Mouse (Mus musculus) MEL (cell line): ENCODE results near the gene Dennd2c. TPM values are rescaled to one million over a fixed set of nuclear protein-coding genes. Genes with fewer than 3 reads are reported as not detected.
A peak's percentile ranks its signal among the peaks of the same experiment; 100 is the strongest.
"Not testable (repeated sequence)": the region's sequence is repeated elsewhere in the genome, so short reads cannot be mapped to it uniquely, and the experiment has no call there.

Source experiments
- DNase-seq: peaks from one replicate; pipeline ENCODE4 v3.0.0; 2011; ENCODE audit warnings: low read depth, low spot score
- H3K27ac ChIP-seq: 2 replicates; pipeline ENCODE4 v1.5.1; 2012; ENCODE audit warnings: low read depth, mild to moderate bottlenecking, control low read depth, low read length, moderate library complexity; ENCODE audit not compliant: control insufficient read depth
- H3K27me3 ChIP-seq, 2 experiments: fragments of 150-350 bp in 1 of 2; sonication (generic) in 1 of 2; 2 replicates each; pipeline ENCODE4 v1.6.1; 2012; ENCODE audit warnings: low read length in 2 of 2, mild to moderate bottlenecking in 2 of 2, improper control_type of control experiment in 1 of 2, moderate library complexity in 1 of 2; ENCODE audit not compliant: insufficient read depth in 2 of 2, control insufficient read depth in 1 of 2
- H3K36me3 ChIP-seq, 2 experiments: 2 replicates each; pipeline ENCODE4 v1.6.1; 2012 to 2014; ENCODE audit warnings: low read length in 2 of 2, improper control_type of control experiment in 1 of 2, inconsistent platforms in 1 of 2, mild to moderate bottlenecking in 1 of 2; ENCODE audit not compliant: insufficient read depth in 2 of 2, control insufficient read depth in 1 of 2
- H3K4me1 ChIP-seq, 2 experiments: fragments of 150-350 bp in 1 of 2; sonication (generic) in 1 of 2; 2 replicates each; pipeline ENCODE4 v1.6.1; 2012; ENCODE audit warnings: low read length in 2 of 2, improper control_type of control experiment in 1 of 2, mild to moderate bottlenecking in 1 of 2; ENCODE audit not compliant: insufficient read depth in 2 of 2, control insufficient read depth in 1 of 2
- H3K4me3 ChIP-seq, 2 experiments: fragments of 150-350 bp in 1 of 2; sonication (generic) in 1 of 2; 2 replicates each; pipeline ENCODE4 v1.5.1; 2012; ENCODE audit warnings: low read depth in 2 of 2, low read length in 2 of 2, mild to moderate bottlenecking in 2 of 2, moderate library complexity in 2 of 2, control low read depth in 1 of 2, improper control_type of control experiment in 1 of 2; ENCODE audit not compliant: control insufficient read depth in 1 of 2, insufficient read depth in 1 of 2
- H3K79me2 ChIP-seq: 2 replicates; pipeline ENCODE4 v1.6.1; 2012; ENCODE audit warnings: mild to moderate bottlenecking, low read length, moderate library complexity; ENCODE audit not compliant: control insufficient read depth, poor library complexity, insufficient read depth
- H3K9ac ChIP-seq: 2 replicates; pipeline ENCODE4 v1.6.1; 2012; ENCODE audit warnings: low read depth, mild to moderate bottlenecking, control low read depth, low read length, moderate library complexity; ENCODE audit not compliant: control insufficient read depth, poor library complexity, severe bottlenecking
- H3K9me3 ChIP-seq: fragments of 150-350 bp; sonication (generic); replicated peaks from 2 replicates; pipeline ENCODE4 v1.6.1; 2012; ENCODE audit warnings: mild to moderate bottlenecking, low read length, improper control_type of control experiment, moderate library complexity; ENCODE audit not compliant: insufficient read depth
- CHD1 ChIP-seq: IDR thresholded peaks from 2 replicates; pipeline ENCODE4 v1.6.1; 2012; ENCODE audit warnings: low read depth, mild to moderate bottlenecking, inconsistent platforms, low read length, improper control_type of control experiment
- CHD2 ChIP-seq: IDR thresholded peaks from 2 replicates; pipeline ENCODE4 v1.6.1; 2011; ENCODE audit warnings: low read length, improper control_type of control experiment
- CTCF ChIP-seq, 3 experiments: IDR thresholded peaks in 2 of 3; conservative IDR thresholded peaks in 1 of 3; 2 replicates each; pipeline ENCODE4 v1.5.1; 2011 to 2012; ENCODE audit warnings: low read length in 3 of 3, low read depth in 2 of 3, mild to moderate bottlenecking in 2 of 3, improper control_type of control experiment in 1 of 3, inconsistent platforms in 1 of 3, mixed read lengths in 1 of 3, moderate library complexity in 1 of 3; ENCODE audit not compliant: control insufficient read depth in 1 of 3, insufficient read depth in 1 of 3, poor library complexity in 1 of 3, severe bottlenecking in 1 of 3
- ELF1 ChIP-seq: IDR thresholded peaks from 2 replicates; pipeline ENCODE4 v1.6.1; 2014; ENCODE audit warnings: low read depth, mild to moderate bottlenecking, inconsistent platforms, low read length, improper control_type of control experiment, moderate library complexity
- GABPA ChIP-seq: IDR thresholded peaks from 2 replicates; pipeline ENCODE4 v1.6.1; 2012; ENCODE audit warnings: low read depth, mild to moderate bottlenecking, inconsistent platforms, low read length, improper control_type of control experiment, moderate library complexity
- MAX ChIP-seq: IDR thresholded peaks from 2 replicates; pipeline ENCODE4 v1.6.1; 2011; ENCODE audit warnings: low read length, improper control_type of control experiment
- MXI1 ChIP-seq: IDR thresholded peaks from 2 replicates; pipeline ENCODE4 v1.6.1; 2011; ENCODE audit warnings: mild to moderate bottlenecking, low read depth, low read length, improper control_type of control experiment
- MYC ChIP-seq: IDR thresholded peaks from 2 replicates; pipeline ENCODE4 v1.6.1; 2011; ENCODE audit warnings: low read depth, mild to moderate bottlenecking, low read length, improper control_type of control experiment, moderate library complexity
- NELFE ChIP-seq: IDR thresholded peaks from 2 replicates; pipeline ENCODE4 v1.6.1; 2011; ENCODE audit warnings: low read depth, low read length, improper control_type of control experiment
- RAD21 ChIP-seq: IDR thresholded peaks from 2 replicates; pipeline ENCODE4 v1.6.1; 2011; ENCODE audit warnings: mild to moderate bottlenecking, low read depth, low read length, improper control_type of control experiment
- SMC3 ChIP-seq: IDR thresholded peaks from 2 replicates; pipeline ENCODE4 v1.6.1; 2011; ENCODE audit warnings: low read depth, low read length, improper control_type of control experiment
- UBTF ChIP-seq: IDR thresholded peaks from 2 replicates; pipeline ENCODE4 v1.6.1; 2012; ENCODE audit warnings: low read depth, mild to moderate bottlenecking, inconsistent platforms, low read length, improper control_type of control experiment, moderate library complexity, borderline replicate concordance; ENCODE audit not compliant: insufficient read depth
- USF2 ChIP-seq, 2 experiments: IDR thresholded peaks; 2 replicates each; pipeline ENCODE4 v1.6.1; 2011 to 2012; ENCODE audit warnings: improper control_type of control experiment in 2 of 2, low read length in 2 of 2, borderline replicate concordance in 1 of 2, inconsistent platforms in 1 of 2, low read depth in 1 of 2, mild to moderate bottlenecking in 1 of 2; ENCODE audit not compliant: insufficient read depth in 1 of 2
- ZC3H11A ChIP-seq: IDR thresholded peaks from 2 replicates; pipeline ENCODE4 v1.6.1; 2012; ENCODE audit warnings: low read depth, mild to moderate bottlenecking, inconsistent platforms, low read length, improper control_type of control experiment
- ZKSCAN1 ChIP-seq: IDR thresholded peaks from 2 replicates; pipeline ENCODE4 v1.6.1; 2012; ENCODE audit warnings: low read depth, mild to moderate bottlenecking, inconsistent platforms, low read length, improper control_type of control experiment, moderate library complexity
- polyA plus RNA-seq, 2 experiments: library from polyadenylated mRNA; stranded (reverse) in 1 of 2; unstranded in 1 of 2; fragments of >175 nt in 1 of 2; fragments of >200 nt in 1 of 2; gene quantifications; 2 replicates each; pipeline versions ENCODE4 v1.2.1 to v1.2.4; 2012; ENCODE audit warnings: low replicate concordance in 2 of 2, low read depth in 1 of 2; ENCODE audit not compliant: insufficient read length in 2 of 2, insufficient read depth in 1 of 2, missing spikeins in 1 of 2
- total RNA-seq: library from RNA; depleted of rRNA; stranded (reverse); fragments of 300-350 nt; gene quantifications from 2 replicates; pipeline ENCODE4 v1.2.3, GENCODE M21; 2012

Dennd2c gene
- total and polyA plus RNA-seq, 3 experiments = 5.0 to 8.0 TPM; not detected in 1

GRCm38 (mm10) chr3:103184467-103184866, 82.1 kb downstream of the Dennd2c start:
- H3K4me3 ChIP-seq, H3K4me1 ChIP-seq, H3K79me2 ChIP-seq, H3K27me3 ChIP-seq, H3K27ac ChIP-seq, H3K36me3 ChIP-seq, H3K9ac ChIP-seq, H3K9me3 ChIP-seq: not testable (repeated sequence)
- peak; percentile 53 for DNase-seq
- TF ChIP-seq MYC (peak; percentile 78; the same call in 1 of the 2 replicates), RAD21 (peak; percentile 47), SMC3 (peak; percentile 55), CTCF (IDR thresholded peaks at IDR 0.05 in 2 of 3, conservative IDR thresholded peaks at IDR 0.05 in 1 of 3; ENCODE audit: control insufficient read depth in 1 of 3, insufficient read depth in 1 of 3, low read depth in 2 of 3, low read length in 3 of 3, poor library complexity in 1 of 3, severe bottlenecking in 1 of 3) (peak in 2 of 3 experiments; percentile 24 to 49; a peak in 3 of 6 replicates), ZC3H11A (peak; percentile 55)

- H3K9me3 ChIP-seq = no peaks in the 10 kb centered on the region
- H3K4me1 ChIP-seq = no peaks in the 10 kb centered on the region
- H3K9ac ChIP-seq = no peak overlapping the region
- H3K27me3 ChIP-seq = no peaks in the 10 kb centered on the region
- H3K36me3 ChIP-seq = no peaks in the 10 kb centered on the region
- TF ChIP-seq CHD2 (no peak), MXI1 (no peak), NELFE (no peak), UBTF (no peak)
- H3K79me2 ChIP-seq = no peaks in the 10 kb centered on the region
- H3K27ac ChIP-seq = no peak overlapping the region
- no peak for DNase-seq
- no peak overlapping the region for H3K4me3 ChIP-seq
Observed at GRCm38 (mm10) chr3:103188451-103188850, 86.0 kb downstream of the Dennd2c start.

GRCm38 (mm10) chr3:103188856-103189255, 86.5 kb downstream of the Dennd2c start:
- no peaks in the 10 kb centered on the region for H3K36me3 ChIP-seq
- H3K9ac ChIP-seq = no peak overlapping the region
- H3K4me3 ChIP-seq = no peak overlapping the region
- TF ChIP-seq ELF1 (no peak), MAX (no peak), USF2 (IDR thresholded peaks at IDR 0.05; ENCODE audit: borderline replicate concordance in 1 of 2, insufficient read depth in 1 of 2, low read depth in 1 of 2, low read length in 2 of 2) (no peak), CHD1 (no peak), ZKSCAN1 (no peak), GABPA (no peak)
- no peaks in the 10 kb centered on the region for H3K79me2 ChIP-seq
- H3K9me3 ChIP-seq = no peaks in the 10 kb centered on the region
- H3K27me3 ChIP-seq = no peaks in the 10 kb centered on the region
- no peak for DNase-seq
- no peaks in the 10 kb centered on the region for H3K4me1 ChIP-seq
- no peak overlapping the region for H3K27ac ChIP-seq
